Mouse (Mus musculus) layer of hippocampus, adult 9-10 months (tissue): ENCODE results near the gene Foxp3.
A peak's percentile ranks its signal among the peaks of the same experiment; 100 is the strongest.

ENCODE experiments used
- DNase-seq: peaks from one replicate; pipeline ENCODE4 v3.0.0; 2022; ENCODE audit warnings: low spot score

Gene Foxp3

DNA sequence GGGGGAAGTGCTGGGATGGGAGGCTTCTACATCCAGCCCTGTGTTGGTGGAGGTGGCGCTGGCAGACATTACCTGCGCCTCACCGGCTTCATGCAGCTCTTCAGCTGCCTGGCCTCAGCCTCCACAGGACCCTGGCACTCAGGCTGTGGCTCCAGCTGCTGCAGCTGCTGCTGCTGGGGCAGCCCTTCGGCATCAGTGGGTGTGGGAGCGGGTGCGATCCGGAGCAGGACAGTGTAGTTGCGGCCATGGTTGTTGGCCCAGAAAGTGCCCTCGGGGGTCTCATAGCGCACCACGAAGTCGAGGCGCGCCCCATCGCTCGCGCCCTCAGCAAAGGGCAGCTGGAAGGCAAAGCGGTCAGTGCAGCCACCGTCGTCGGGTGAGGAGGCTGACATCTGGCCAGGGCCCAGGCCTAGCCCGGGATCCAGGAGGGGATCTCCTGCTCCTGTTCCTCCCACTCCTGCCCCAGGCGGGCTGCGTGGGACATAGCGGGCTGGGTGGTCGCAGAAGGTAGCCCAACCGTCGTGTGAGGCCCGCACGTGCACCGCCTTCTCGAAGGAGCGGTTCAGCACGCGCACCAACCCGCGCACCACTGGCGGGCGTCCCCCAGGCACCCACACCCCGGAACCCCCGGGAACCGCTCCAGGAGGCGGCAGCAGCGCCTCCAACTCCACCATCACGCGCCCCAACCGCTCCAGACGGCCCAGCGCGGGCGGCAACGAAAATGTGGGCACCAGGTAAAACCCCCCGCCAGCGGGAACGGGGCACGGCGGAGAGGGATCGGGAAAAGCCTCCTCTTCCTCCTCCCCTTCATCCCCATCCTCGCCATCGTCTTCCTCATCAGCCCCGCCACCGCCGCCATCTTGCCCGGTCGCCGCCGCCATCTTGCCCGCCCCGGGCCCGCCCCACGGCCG, at the start of gene Foxp3:
Gene Foxp3 (plus strand): TSS at position 469 of the 911 bp plus-strand sequence.
- no peak for DNase-seq

DNA sequence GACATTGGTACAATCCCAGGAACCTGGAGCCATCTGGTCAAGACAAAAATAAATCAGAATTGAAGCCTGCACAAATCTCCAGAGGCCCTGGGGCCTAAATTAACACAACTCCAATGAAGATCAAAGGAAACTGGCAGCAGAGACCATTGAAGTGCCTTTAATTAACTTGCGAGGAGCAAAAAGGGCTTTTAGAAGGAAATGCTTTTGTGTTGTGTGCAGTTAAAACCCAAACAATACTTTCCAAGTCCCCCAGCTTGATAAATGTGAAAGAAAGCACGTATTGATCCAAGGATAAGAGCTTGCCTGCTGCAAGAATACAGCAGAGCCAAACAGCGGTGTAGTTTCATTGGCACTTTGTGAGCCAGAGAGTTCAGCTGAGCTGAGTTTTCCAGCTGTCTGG, 48.5 kb upstream of the Foxp3 start:
- DNase-seq = no peak

DNA sequence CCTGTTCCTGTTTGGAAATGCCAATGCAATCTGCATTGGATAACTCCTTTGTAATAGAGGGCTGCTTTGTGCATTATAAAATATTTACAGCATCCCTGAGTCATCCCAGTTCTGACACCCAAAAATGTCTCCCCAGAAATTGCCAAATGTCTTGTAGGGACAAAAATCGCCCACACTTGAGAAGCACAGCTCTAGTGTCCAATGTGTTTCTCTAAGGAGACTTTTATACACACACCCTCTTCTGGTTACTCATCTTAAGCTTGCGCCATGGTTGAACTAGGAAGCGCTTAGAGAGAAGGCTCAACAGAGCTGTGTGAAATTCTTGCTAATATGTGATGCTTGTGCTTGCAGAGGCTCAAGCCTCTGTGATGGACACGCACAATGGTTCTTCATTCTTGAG, 20.0 kb upstream of the Foxp3 start:
- no peak for DNase-seq

DNA sequence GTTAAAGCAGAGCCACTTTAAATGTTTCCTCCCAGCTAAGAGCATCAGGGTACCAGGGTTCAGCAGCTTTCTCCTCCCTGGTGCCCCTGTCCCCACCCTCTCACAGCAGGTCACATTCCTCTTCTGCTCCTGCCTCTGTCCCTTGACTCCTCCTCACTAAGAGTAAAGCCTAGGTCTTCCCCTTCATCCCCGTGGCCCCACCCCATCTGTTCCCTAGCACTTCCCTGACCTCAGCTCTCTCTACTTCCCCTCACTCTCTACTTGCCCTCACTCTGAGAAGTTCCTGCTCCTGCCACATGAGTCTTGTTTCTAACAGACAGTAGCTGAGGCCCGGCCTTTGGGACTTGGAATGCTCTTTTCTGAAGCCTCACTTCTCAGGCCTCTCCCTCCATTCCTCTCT, 10.4 kb upstream of the Foxp3 start:
- no peak for DNase-seq

DNA sequence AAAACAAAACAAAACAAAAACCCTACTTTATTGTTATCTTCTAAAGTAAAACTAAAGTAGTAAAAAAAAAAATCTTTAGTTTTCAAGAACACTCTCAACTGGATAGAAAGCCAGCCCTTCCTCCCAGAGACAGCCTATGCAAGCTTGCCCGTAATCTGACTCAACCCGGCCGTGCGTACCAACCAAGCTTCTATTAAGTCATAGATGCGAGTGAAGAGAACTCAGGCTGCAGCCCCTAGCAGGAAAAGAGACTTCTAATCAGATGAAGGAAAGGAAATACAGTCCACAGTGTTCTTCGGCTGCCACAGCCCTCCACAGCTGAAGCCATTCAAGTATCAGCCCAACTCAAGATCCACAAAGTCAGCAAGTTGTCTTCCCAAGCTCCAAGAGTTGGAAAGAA, 7.1 kb upstream of the Foxp3 start:
- no peak for DNase-seq

DNA sequence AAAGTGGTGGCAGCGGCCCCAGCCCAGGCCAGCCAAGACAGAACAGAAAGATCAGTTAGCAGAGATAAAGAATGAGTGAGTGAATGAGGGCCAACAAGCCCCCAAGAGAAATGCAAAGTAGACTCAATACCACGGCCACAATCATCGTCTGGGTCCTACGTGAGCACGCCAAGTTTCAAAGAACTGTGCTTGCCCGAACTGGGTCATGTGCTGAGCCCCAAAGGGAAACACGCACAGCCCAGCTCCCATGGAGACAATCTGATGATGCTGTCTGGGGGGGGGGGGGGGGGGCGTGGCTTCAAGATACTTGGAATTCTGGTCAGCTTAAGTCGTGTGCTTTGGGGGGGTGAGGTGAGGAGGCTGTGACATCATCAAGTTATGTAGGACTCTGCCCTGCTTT, 6.0 kb upstream of the Foxp3 start:
- no peak for DNase-seq

DNA sequence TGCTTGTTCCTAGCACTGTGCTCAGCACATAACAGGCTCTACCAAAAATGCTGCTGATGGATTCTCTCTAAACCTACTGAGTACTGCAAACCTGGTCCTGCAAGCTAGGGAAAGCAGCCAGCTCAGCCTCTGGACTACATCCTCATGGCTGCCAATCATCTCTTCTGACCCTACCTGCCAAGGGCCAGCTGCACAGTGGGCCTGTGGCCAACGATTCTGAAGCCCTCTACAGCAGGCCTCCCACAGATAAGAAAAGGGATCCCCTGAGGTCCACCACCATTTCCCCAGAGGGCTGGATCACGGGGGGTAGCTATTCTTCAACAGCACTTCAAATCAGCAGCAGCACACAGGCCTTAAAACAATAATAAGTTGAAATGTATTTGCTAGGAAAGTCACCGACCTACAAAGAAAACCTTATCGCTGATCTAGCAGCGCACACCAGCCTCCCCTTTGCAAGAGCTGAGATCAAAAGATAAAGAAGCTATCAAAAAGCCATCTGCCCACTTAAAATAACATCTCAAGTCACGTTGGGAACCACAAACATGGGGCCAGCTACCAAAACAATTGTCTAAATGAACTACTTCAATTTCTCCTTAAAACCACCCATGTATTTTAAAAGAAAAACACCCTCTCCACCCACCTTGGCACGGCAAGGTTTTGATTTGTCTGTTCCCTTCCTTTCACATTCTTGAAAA, 2.8 kb upstream of the Foxp3 start:
- no peak for DNase-seq

DNA sequence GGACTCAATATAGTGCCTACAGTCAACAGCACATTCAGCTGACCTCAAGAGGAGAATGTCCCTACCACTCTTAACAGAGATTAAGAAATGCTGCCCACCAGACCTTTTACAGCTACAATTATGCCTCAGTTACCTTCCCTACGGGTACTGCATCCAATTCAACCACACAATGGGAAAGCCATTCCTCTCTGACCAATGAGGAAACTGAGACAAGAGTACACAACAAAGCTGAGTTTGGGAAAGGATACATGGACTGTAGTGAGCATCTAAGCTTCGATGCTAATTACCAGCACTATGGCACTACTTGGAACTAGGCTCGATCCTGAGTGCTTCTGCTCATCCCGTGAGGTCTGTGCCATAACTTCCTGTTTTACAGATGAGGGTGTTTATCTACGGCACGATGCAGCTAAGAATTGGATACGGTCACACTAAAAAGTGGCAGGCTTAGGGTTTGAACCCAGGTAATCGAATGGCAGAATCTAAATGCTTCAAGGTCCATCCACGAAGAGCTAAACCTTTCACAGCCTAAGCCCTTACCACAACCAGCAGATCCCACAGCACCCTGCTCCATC, 1.8 kb upstream of the Foxp3 start:
- no peak for DNase-seq

DNA sequence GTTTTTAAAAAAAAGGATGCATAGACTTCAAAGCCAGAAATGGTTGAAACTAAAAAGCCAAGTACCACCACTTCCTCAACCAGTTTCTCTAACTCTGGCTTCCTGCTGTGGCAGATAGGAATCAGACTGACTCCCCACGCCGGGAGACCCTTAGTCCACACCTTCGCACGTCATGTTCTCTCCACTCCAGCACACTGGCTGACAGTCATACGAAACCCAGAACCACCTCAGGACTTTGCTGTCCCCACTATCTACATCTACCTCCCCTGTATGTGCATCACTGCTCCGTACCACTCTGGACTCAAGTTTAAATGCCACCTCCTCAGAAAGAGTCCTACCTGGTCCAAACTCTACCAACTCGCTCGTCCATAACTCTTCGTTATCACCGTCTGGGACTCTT, 978 bp upstream of the Foxp3 start:
- DNase-seq = no peak

DNA sequence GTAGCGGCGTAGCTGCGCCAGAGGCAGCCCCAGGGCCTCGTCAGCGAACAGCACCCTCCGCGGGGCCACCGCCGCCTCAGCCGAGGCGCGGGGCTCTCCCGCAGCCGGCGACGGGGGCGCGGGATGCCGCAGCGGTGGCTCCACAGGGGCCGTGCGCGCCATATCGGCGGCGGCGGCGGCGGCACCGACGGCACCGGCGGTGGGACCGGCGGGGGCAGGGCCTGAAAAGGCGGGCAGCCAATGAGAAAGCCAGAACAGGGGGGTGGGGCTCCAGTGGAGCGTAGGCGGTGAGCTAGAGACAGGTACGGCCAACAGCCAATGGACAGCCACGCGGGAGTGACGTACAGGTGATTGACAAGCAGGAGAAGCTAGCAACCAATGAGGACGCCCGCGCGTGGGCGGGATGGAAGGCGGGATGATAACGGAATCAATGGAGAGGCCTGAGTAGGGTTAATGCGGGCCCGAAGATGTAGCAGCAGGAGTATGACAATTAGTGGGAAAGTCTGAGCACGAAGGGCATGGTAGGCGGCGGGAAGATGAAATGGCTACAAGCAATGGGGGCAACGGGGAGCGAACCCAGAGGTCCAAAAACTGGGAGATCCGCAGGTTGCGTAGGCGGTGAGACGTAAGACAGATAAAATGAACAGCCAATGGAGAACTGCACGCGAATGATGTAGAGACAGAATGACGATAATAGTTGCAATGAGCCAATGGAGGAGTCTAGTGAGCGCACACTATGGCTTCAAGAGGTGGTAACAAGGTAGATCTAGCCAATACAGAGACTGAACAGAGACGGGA, 842 bp downstream of the Foxp3 start, which contains the start of gene Ppp1r3f:
Gene Ppp1r3f (minus strand): TSS at position 197 of the 798 bp plus-strand sequence.
- DNase-seq = peak; percentile 96

DNA sequence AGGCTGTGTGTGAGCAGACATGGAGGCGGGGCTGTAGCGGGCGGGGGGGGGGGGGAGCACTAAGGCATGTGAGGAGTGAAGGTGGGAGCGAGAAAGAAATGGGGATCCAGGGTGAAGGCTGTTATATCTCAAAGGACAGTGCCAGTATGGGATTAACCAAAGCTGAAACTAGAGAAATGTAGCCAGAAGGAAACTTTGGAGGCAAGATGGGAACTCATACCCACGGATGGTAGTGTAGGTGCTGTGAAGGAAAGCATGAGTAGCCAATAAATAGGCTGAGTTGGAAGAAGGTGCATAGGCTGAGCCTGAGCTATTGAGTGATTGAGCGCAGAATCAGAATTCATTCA, 1.4 kb downstream of the Foxp3 start:
- DNase-seq = no peak

DNA sequence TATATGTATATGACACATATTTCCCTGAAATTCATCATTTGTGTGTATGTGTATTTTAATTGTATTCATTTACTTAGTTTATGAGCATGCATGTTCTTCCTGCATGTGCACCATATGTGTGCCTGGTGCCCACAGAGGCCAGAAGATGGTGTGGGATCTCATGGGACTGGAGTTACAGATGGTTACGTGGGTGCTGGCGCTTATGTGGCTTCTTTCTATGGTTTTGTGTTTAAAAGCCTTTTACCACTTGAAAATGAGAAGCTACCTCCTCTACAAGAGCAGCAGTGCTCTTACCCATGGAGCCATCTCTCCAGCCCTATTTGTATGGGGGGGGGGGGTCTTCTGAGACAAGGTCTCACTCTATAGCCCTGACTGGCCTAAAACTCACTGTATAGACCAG, 7.7 kb downstream of the Foxp3 start:
- DNase-seq = no peak

DNA sequence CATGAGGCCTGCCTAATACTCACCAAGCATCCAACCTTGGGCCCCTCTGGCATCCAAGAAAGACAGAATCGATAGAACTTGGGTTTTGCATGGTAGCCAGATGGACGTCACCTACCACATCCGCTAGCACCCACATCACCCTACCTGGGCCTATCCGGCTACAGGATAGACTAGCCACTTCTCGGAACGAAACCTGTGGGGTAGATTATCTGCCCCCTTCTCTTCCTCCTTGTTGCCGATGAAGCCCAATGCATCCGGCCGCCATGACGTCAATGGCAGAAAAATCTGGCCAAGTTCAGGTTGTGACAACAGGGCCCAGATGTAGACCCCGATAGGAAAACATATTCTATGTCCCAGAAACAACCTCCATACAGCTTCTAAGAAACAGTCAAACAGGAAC, 10.4 kb downstream of the Foxp3 start:
- DNase-seq = no peak

DNA sequence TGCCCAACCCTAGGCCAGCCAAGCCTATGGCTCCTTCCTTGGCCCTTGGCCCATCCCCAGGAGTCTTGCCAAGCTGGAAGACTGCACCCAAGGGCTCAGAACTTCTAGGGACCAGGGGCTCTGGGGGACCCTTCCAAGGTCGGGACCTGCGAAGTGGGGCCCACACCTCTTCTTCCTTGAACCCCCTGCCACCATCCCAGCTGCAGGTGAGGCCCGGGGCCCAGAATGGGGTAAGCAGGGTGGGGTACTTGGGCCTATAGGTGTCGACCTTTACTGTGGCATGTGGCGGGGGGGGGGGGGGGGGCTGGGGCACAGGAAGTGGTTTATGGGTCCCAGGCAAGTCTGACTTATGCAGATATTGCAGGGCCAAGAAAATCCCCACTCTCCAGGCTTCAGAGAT, 12.9 kb downstream of the Foxp3 start:
- no peak for DNase-seq

DNA sequence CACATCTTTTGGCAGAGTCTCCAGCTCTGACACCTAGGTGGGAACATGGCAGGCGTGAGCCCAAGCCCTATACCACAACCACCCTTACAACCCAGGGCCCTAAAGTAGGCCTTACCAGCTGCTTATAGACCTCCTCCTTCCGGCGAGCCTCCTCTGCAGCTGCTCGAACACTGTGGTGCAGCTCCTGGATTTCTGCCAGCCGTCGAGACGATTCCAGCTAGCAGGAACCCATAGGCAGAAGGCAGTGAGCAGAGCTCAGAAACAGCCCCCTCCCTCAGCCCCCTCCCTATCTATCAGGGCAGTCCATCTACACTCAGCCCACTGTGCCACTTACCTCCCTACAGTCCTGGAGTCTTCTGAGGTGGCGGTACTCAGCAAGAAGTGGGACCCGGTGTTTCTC, 21.9 kb downstream of the Foxp3 start:
- DNase-seq = no peak

DNA sequence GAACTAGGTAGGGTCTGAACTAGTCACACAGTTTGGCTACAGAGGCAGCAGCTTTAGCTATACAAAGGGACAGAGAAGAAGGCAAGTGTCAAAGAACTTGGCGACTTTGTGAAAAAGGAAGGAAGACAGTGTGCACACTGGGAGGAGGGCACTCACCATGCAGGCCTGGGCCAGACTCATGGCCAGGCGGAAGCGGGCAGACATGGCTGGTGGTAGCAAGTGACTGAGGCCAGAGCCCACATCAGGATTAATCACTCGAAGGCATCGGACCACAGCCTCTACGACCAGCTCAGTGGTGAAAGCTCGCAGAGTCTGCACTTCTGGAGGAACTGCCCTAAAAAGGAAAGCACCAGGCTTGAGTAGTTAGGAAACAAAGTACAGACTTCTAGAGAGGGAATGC, 30.6 kb downstream of the Foxp3 start:
- no peak for DNase-seq

DNA sequence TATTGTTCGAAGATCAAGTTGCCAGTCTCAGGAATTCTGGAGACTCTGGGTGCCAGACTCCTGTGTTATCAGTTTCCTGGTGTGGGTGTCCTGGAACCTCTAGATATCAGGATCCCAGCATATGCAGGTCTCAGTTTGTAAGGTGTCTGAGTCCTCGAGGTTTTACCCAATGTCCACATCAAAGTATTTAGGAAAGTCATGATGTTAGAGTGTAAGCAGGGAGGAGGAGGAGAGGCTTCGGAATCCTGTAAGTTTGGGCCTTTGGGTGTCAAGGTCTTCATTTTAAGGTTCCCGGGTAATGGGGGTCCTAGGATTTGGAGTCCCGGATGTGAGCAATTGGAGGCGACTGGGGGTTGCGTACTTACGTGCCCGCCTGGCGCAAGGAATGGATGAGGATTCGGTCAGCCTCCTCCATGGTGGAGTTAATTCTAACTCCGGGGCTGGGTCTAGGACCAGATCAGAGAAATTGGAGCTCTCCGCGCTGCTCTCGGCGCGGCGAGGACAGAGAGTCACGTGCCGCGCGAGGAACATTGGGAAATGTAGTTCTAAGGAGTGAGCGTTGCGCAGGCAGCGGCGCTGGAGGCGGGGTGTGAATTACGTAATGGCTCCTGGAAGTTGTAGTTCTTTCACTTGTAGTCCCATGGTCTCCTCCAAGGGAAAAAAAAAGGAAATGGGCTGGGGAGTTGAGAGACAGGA, 31.6 kb downstream of the Foxp3 start, which contains the start of gene Ccdc22:
Gene Ccdc22 (minus strand): TSS at position 639 of the 696 bp plus-strand sequence.
- peak; percentile 51 for DNase-seq

DNA sequence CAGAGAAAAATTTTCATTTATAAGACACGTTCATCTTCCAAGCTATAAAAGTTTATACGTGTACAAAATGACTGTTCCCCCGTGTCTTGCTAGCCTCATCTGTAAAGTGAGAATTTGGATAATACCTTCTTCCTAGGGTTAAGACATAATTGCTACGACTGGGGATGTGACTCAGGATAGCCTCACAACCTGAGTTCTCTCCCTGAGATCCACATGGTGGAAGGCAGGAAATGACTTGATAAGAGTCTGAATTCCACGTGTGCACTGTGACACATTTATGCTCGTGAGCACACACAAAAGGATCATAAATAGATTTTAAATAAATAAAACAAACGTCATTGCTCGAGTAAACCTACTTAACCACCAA, 32.1 kb downstream of the Foxp3 start:
- DNase-seq = no peak

DNA sequence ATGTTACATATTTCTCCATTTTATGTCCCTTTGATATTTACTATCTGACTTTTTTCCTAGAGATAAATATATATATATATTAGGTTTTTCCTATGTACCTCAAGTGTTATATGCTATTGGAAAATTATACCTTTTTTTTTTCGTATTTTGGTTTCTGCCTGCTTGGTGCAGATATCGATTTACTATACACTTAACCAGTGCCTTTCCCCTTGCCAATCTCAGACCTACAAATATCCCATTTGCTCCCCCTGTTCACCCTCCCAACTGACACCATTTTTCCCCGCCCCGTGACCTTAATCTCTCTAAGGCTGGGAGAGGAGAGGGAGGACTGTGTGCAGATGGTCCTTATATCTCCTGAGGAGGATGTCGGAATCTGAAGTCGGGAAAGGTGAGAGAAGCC, 33.3 kb downstream of the Foxp3 start, which contains the start of gene Cacna1f:
Gene Cacna1f (plus strand): TSS at position 301 of the 400 bp plus-strand sequence.
- DNase-seq = no peak

DNA sequence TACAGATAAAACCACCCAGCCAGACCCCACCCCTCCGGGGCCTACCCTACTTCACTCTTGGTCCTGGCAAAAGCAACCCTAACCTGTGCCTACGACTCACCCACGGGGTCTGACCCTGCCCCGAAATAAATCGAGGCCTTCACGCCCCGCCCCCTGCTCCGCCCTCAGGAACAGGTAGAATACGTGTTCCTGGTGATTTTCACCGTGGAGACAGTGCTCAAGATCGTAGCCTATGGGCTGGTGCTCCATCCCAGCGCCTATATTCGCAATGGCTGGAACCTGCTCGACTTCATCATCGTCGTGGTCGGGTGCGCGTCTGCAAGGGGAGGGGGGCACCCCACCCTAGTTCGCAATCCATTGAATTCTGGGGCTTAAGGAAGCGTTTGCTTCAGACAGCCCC, 36.6 kb downstream of the Foxp3 start:
- DNase-seq = no peak

DNA sequence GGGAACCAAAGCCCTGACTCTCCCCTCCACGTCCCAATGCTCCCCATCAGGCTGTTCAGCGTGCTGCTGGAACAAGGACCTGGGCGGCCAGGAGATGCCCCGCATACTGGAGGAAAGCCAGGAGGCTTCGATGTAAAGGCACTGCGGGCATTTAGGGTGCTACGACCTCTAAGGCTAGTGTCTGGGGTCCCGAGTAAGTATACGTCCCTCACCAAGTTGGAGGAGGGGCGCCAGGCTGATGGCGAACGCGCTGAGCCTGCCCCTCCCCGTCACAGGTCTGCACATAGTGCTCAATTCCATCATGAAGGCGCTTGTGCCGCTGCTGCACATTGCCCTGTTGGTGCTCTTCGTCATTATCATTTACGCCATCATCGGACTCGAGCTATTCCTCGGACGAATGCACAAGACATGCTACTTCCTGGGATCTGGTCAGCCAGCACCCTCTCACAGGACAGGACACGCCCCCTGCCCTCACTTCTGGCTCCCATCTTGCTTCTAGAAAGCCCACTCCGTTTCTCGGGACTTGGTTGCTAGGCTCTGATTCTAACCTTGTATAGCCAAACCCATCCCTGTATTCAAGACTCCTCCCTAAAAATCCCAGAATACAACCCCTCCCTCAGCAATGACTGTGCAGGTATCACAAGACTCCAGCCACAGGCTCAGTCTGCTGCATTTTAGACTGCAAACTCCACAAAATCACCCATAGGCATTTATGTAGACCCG, 37.3 kb downstream of the Foxp3 start:
- no peak for DNase-seq
